Mouse (Mus musculus) embryonic fibroblast, embryonic 13.5 days (primary cell): ENCODE measurements around the gene Chchd1.

Source experiments
- CTCF ChIP-seq: IDR thresholded peaks from 2 replicates; pipeline ENCODE4 v1.5.1; 2011; ENCODE audit warnings: mild to moderate bottlenecking, control low read depth, low read length, moderate library complexity, borderline replicate concordance; ENCODE audit not compliant: insufficient read depth
- POLR2A ChIP-seq: IDR thresholded peaks from 2 replicates; pipeline ENCODE4 v1.6.1; 2011; ENCODE audit warnings: low read depth, mild to moderate bottlenecking, control low read depth, low read length, moderate library complexity

GRCm38 (mm10) chr14:20724043-20724442 is 21.2 kb downstream of the Chchd1 start:
- TF ChIP-seq CTCF (peak; percentile 45; the same call in 1 of the 2 replicates), POLR2A (no peak)
